Mouse (Mus musculus): ENCODE measurements around the gene Macrod2. TPM values are rescaled to one million over a fixed set of nuclear protein-coding genes. Genes with fewer than 3 reads are reported as not detected.

The Macrod2 gene
- polyA plus RNA-seq, 1 experiment from 2014 or later: 89.4 TPM

DNA sequence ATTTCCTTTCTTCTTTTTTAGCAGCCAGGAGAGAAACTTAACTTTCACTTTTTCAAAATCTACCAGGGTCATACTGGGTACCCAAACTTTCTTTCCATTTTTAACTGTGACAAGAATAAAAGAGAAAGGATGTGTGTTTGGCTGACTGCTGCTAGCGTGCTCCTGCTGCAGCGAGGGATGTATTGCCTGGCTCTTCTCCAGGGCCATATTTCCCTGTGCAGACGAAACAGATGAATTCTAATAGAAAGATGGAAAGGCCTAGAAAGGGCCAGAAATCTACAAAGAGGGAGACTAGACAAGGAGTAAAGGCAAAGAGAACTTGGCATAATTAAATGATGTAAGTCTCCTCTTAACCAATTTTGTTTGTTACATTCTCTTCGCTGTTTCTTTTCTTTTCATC is 2005.7 kb downstream of the Macrod2 start:
- no peak for ATAC-seq (ENCODE audit: low FRiP score)
- 70% methylated on average over 4 of the region's 4 CpGs for WGBS

GRCm38 (mm10) chr2:142401359-142401758 is 2006.2 kb downstream of the Macrod2 start:
- no peak overlapping the region for H3K4me2 ChIP-seq
- no peaks in the 10 kb centered on the region for H3K9me3 ChIP-seq (replicated peaks)
- no peak overlapping the region for H3K9ac ChIP-seq (replicated peaks)
- H3K27ac ChIP-seq (replicated peaks): no peak overlapping the region
- 0 out of 2 replicates have a peak, but pooled peaks cover 6% of the 10 kb centered on the region for H3K4me1 ChIP-seq
- H3K4me3 ChIP-seq (replicated peaks): no peak overlapping the region
- H3K27me3 ChIP-seq (replicated peaks): no peaks in the 10 kb centered on the region
- no peak for ATAC-seq (ENCODE audit: low FRiP score)
- H3K36me3 ChIP-seq: no peaks in the 10 kb centered on the region
- 76% methylated on average over 3 of the region's 3 CpGs for WGBS

More for the DNA sequence above, 2005.7 kb downstream of the Macrod2 start:
- H3K4me2 ChIP-seq: no peak overlapping the region
- H3K9ac ChIP-seq (replicated peaks): no peak overlapping the region
- no peak overlapping the region for H3K4me3 ChIP-seq (replicated peaks)
- H3K4me1 ChIP-seq: 0 out of 2 replicates have a peak, but pooled peaks cover 6% of the 10 kb centered on the region
- no peaks in the 10 kb centered on the region for H3K9me3 ChIP-seq (replicated peaks)
- no peak overlapping the region for H3K27ac ChIP-seq (replicated peaks)
- H3K36me3 ChIP-seq: no peaks in the 10 kb centered on the region
- no peaks in the 10 kb centered on the region for H3K27me3 ChIP-seq (replicated peaks)

- 0 out of 2 replicates have a peak overlapping the region, but pooled peaks have one; percentile 2 for H3K27ac ChIP-seq (replicated peaks)
- no peaks in the 10 kb centered on the region for H3K27me3 ChIP-seq (replicated peaks)
- ATAC-seq (ENCODE audit: low FRiP score): 0 out of 2 replicates have a peak, but pooled peaks have one; percentile 29
- H3K4me1 ChIP-seq: 0 out of 2 replicates have a peak, but pooled peaks cover 6% of the 10 kb centered on the region
- no peaks in the 10 kb centered on the region for H3K36me3 ChIP-seq
- no peaks in the 10 kb centered on the region for H3K9me3 ChIP-seq (replicated peaks)
- no peak overlapping the region for H3K4me3 ChIP-seq (replicated peaks)
- no peak overlapping the region for H3K4me2 ChIP-seq
- H3K9ac ChIP-seq (replicated peaks): no peak overlapping the region
Observed at GRCm38 (mm10) chr2:142403394-142403793, 2008.3 kb downstream of the Macrod2 start.

GRCm38 (mm10) chr2:142404321-142404720 is 2009.2 kb downstream of the Macrod2 start:
- Histone ChIP-seq H3K27me3 (replicated peaks) (no peaks in the 10 kb centered on the region), H3K4me3 (replicated peaks) (no peak overlapping the region), H3K36me3 (no peaks in the 10 kb centered on the region), H3K4me1 (0 out of 2 replicates have a peak, but pooled peaks cover 6% of the 10 kb centered on the region), H3K27ac (replicated peaks) (no peak overlapping the region), H3K9me3 (replicated peaks) (no peaks in the 10 kb centered on the region), H3K4me2 (no peak overlapping the region), H3K9ac (replicated peaks) (no peak overlapping the region)
- peak; percentile 46; the same call in 1 of the 2 replicates for ATAC-seq (ENCODE audit: low FRiP score)
- WGBS: 59% methylated on average over 6 of the region's 6 CpGs

DNA sequence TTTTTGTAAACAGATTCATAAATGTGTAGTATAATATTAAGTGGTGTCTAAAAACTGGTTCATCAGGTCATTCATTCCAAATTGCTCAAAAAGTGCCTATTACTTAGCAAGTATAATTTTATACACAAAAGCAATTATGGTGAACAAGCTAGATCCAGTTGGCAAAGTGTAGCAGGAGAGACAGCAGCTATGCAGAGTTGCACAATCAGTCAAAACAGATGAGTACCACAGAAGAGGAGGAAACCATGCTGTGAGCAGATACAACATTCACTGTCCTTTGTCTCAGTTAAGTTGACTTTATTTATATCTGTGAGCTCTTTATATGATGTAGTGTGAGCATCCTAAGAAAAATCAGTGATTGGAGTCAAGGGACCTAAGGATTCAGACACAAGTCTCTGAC is 2012.2 kb downstream of the Macrod2 start:
- H3K4me3 ChIP-seq (replicated peaks): no peak overlapping the region
- no peak overlapping the region for H3K4me2 ChIP-seq
- no peaks in the 10 kb centered on the region for H3K36me3 ChIP-seq
- H3K4me1 ChIP-seq: 0 out of 2 replicates have a peak, but pooled peaks cover 6% of the 10 kb centered on the region
- H3K9me3 ChIP-seq (replicated peaks): no peaks in the 10 kb centered on the region
- H3K27me3 ChIP-seq (replicated peaks): no peaks in the 10 kb centered on the region
- H3K9ac ChIP-seq (replicated peaks): no peak overlapping the region
- H3K27ac ChIP-seq (replicated peaks): no peak overlapping the region
- ATAC-seq (ENCODE audit: low FRiP score): no peak

- no peak overlapping the region for H3K4me3 ChIP-seq (replicated peaks)
- H3K36me3 ChIP-seq: no peaks in the 10 kb centered on the region
- H3K27ac ChIP-seq (replicated peaks): no peak overlapping the region
- no peak overlapping the region for H3K4me2 ChIP-seq
- H3K9me3 ChIP-seq (replicated peaks): no peaks in the 10 kb centered on the region
- no peak for ATAC-seq (ENCODE audit: low FRiP score)
- H3K27me3 ChIP-seq (replicated peaks): no peaks in the 10 kb centered on the region
- no peaks in the 10 kb centered on the region for H3K4me1 ChIP-seq
- H3K9ac ChIP-seq (replicated peaks): no peak overlapping the region
Observed at GRCm38 (mm10) chr2:142410124-142410523, 2015.0 kb downstream of the Macrod2 start.

DNA sequence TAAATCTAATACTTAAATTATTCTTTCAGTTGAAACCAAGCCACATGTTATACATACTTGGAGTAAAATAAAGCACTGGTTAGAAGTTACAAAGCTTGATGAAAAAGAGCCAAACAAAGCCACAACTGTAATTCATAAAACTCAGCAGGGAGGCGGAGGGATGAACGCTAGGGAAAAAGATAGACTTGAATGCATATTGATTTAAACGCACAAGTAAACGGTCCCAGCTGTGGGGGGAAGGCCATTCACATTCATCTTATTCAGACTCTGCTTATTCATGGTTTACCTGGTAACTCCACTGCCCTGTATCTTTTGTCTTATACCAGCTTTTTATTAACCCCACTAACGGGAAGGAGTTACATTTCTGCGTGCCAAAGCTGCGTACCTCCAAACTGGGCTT is 2038.0 kb downstream of the Macrod2 start:
- Histone ChIP-seq H3K27ac (replicated peaks) (no peak overlapping the region), H3K4me3 (replicated peaks) (no peak overlapping the region), H3K9ac (replicated peaks) (no peak overlapping the region), H3K27me3 (replicated peaks) (no peaks in the 10 kb centered on the region), H3K4me1 (no peaks in the 10 kb centered on the region), H3K4me2 (no peak overlapping the region), H3K36me3 (no peaks in the 10 kb centered on the region), H3K9me3 (replicated peaks) (no peaks in the 10 kb centered on the region)
- WGBS: 52% methylated on average over 7 of the region's 7 CpGs
- ATAC-seq (ENCODE audit: low FRiP score): no peak

- no peaks in the 10 kb centered on the region for H3K27me3 ChIP-seq (replicated peaks)
- no peak overlapping the region for H3K9ac ChIP-seq (replicated peaks)
- 89% methylated on average over 4 of the region's 4 CpGs for WGBS
- no peaks in the 10 kb centered on the region for H3K36me3 ChIP-seq
- no peak for ATAC-seq (ENCODE audit: low FRiP score)
- no peaks in the 10 kb centered on the region for H3K9me3 ChIP-seq (replicated peaks)
- no peak overlapping the region for H3K4me2 ChIP-seq
- H3K27ac ChIP-seq (replicated peaks): no peak overlapping the region
- peaks cover 3% of the 10 kb centered on the region; the same call in 1 of the 2 replicates for H3K4me1 ChIP-seq
- H3K4me3 ChIP-seq (replicated peaks): no peak overlapping the region
Observed at GRCm38 (mm10) chr2:142434731-142435130, 2039.6 kb downstream of the Macrod2 start.

DNA sequence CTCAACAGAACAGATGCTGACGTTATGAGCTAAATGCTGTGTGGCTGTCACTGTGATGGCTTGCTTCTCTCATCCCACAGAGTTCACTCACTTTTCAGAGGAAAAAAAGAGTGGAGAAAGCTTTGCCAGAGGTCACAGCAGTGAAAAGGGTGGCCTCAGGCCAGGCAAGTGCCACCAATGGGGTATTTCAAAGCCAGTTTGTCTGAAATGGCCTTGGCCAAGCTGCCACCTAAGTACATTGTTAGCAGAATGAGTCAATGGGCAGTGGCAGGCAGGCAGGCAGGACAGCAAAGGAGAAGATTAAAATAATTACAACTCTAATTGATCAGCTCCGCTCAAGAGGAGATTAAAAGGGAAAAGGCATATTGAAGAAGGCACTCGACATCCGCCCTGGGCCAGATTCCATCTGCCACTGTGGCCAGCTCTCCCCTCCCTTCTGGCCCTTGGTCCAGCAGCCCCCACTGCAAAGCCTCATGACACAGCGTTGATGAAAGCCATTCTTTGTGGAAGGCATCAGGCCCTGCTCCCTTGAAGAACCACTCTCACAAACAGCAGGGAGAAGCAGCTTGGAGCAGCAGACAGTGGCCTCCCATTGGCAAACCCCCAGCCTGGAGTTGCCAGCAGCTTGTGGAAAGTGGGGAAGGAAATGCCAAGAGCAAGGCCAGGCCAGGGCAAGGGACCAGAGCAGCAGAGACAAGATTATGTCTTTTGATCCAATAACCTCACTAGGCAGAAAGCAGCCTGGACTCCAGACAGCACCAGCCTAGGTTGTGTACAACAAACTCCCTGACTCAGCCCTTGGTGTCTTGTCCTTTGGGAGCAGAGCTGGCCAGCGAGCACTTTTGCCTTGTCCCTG is 2042.7 kb downstream of the Macrod2 start:
- peak; percentile 63; the same call in 1 of the 2 replicates for ATAC-seq (ENCODE audit: low FRiP score)
- Histone ChIP-seq H3K9ac (replicated peaks) (no peak overlapping the region), H3K27me3 (replicated peaks) (no peaks in the 10 kb centered on the region), H3K27ac (replicated peaks) (no peak overlapping the region), H3K4me1 (peaks cover 3% of the 10 kb centered on the region; the same call in 1 of the 2 replicates), H3K36me3 (no peaks in the 10 kb centered on the region), H3K4me2 (no peak overlapping the region), H3K9me3 (replicated peaks) (no peaks in the 10 kb centered on the region), H3K4me3 (replicated peaks) (no peak overlapping the region)
- WGBS: 69% methylated on average over 6 of the region's 6 CpGs

Other genes starting within 250 kb of the Macrod2 start
- not detected in 2 replicates for gene Gm17374, start 243.3 kb upstream of the Macrod2 start, polyA plus RNA-seq (2015; fragmentation: Nextera tagmentation; extraction: Ambion mirVana)
- 18.6 and 20.4 TPM in 2 replicates for gene Esf1, start 224.7 kb upstream of the Macrod2 start, polyA plus RNA-seq (2015; fragmentation: Nextera tagmentation; extraction: Ambion mirVana)
- 56.4 and 69.4 TPM in 2 replicates for gene Ndufaf5, start 224.7 kb upstream of the Macrod2 start, polyA plus RNA-seq (2015; fragmentation: Nextera tagmentation; extraction: Ambion mirVana)
- not detected in 2 replicates for gene Sel1l2, start 5.6 kb upstream of the Macrod2 start, polyA plus RNA-seq (2015; fragmentation: Nextera tagmentation; extraction: Ambion mirVana)